26 mouse cellular contexts compared by ENCODE assay signal in genomic region chr13:16670736-16671135, GRCm38 (mm10).
DNase-seq lines count a peak whose midpoint lies in the region; ATAC-seq and TF ChIP-seq lines count a peak whose summit lies in the region.
"Had no signal": no experiment of that assay in that cellular context is flagged by ENCODE, and none has a peak within 500 bp of the region (broad histone marks: within the 10 kb centered on the region; RNA-seq: fewer than 3 reads in every experiment).

No protein-coding gene starts in this region.

- ATAC-seq in forebrain, embryonic 14.5 days: no peak
- no peak for ATAC-seq in forebrain, embryonic 13.5 days
- ATAC-seq: CD4-positive, CD25-positive, alpha-beta regulatory T cell, adult 4 months; forebrain, embryonic 16.5 days; inflammation-experienced regulatory T-cells, adult 6 months; intestine, postnatal 0 days had no signal

- H3K9ac ChIP-seq in forebrain, embryonic 14.5 days (ENCODE audit: low read length): no peak overlapping the region
- no peak overlapping the region for H3K9ac ChIP-seq in forebrain, embryonic 13.5 days
- H3K9ac ChIP-seq: embryonic facial prominence, embryonic 13.5 days; hindbrain, embryonic 15.5 days had no signal

- no peaks in the 10 kb centered on the region for H3K36me3 ChIP-seq in forebrain, embryonic 14.5 days (ENCODE audit: control insufficient read depth, insufficient read depth, low read length)
- no peaks in the 10 kb centered on the region for H3K36me3 ChIP-seq in forebrain, embryonic 13.5 days (ENCODE audit: poor library complexity, severe bottlenecking)
- H3K36me3 ChIP-seq: embryonic facial prominence, embryonic 13.5 days; forebrain, embryonic 10.5 days; G1E; heart, embryonic 10.5 days; hindbrain, embryonic 15.5 days had no signal

- no peak for TF ChIP-seq POLR2A in brain, embryonic 14.5 days (IDR thresholded peaks at IDR 0.05; ENCODE audit: borderline replicate concordance, extremely low read depth, insufficient read depth, insufficient read length, poor library complexity, severe bottlenecking)

- TF ChIP-seq CTCF in brain, embryonic 14.5 days (IDR thresholded peaks at IDR 0.05; ENCODE audit: borderline replicate concordance, extremely low read depth, insufficient read depth, insufficient read length): no peak

- H3K27me3 ChIP-seq in forebrain, embryonic 14.5 days (replicated peaks; ENCODE audit: control insufficient read depth, insufficient read depth, low read length): no peaks in the 10 kb centered on the region
- H3K27me3 ChIP-seq in forebrain, embryonic 13.5 days: no peaks in the 10 kb centered on the region
- H3K27me3 ChIP-seq: embryonic facial prominence, embryonic 13.5 days; hindbrain, embryonic 15.5 days had no signal

- H3K9me3 ChIP-seq in forebrain, embryonic 14.5 days (replicated peaks; ENCODE audit: control insufficient read depth, low read length): no peaks in the 10 kb centered on the region
- H3K9me3 ChIP-seq in forebrain, embryonic 13.5 days (replicated peaks): no peaks in the 10 kb centered on the region
- H3K9me3 ChIP-seq: embryonic facial prominence, embryonic 13.5 days; forebrain, embryonic 10.5 days; G1E; heart, embryonic 10.5 days; hindbrain, embryonic 15.5 days had no signal

- no peak overlapping the region for H3K4me2 ChIP-seq in forebrain, embryonic 14.5 days (ENCODE audit: low read length)
- H3K4me2 ChIP-seq in forebrain, embryonic 13.5 days: no peak overlapping the region
- H3K4me2 ChIP-seq: embryonic facial prominence, embryonic 13.5 days; hindbrain, embryonic 15.5 days had no signal

- no peak overlapping the region for H3K27ac ChIP-seq in forebrain, embryonic 14.5 days (ENCODE audit: low read depth, low read length)
- H3K27ac ChIP-seq in forebrain, embryonic 13.5 days: no peak overlapping the region
- H3K27ac ChIP-seq: embryonic facial prominence, embryonic 13.5 days; forebrain, embryonic 10.5 days; heart, embryonic 10.5 days; hindbrain, embryonic 15.5 days had no signal

- no peak overlapping the region for H3K4me3 ChIP-seq in forebrain, embryonic 14.5 days (ENCODE audit: low read depth, low read length)
- H3K4me3 ChIP-seq in forebrain, embryonic 13.5 days: no peak overlapping the region
- H3K4me3 ChIP-seq: embryonic facial prominence, embryonic 13.5 days; erythroblast, embryonic 14.5 days; forebrain, embryonic 10.5 days; heart, embryonic 10.5 days; hindbrain, embryonic 15.5 days had no signal

- peak; percentile 13 for DNase-seq in forebrain, embryonic 14.5 days (ENCODE audit: low spot score)
- DNase-seq in 3T3-L1 (ENCODE audit: low read depth, low spot score): peak; percentile 80
- peak; percentile 44 for DNase-seq in Muller cell, postnatal 12 days (ENCODE audit: inconsistent ontology term)
- peak; percentile 28 for DNase-seq in brain, embryonic 14.5 days (ENCODE audit: low read depth)
- DNase-seq in layer of hippocampus, postnatal 10 days (ENCODE audit: low spot score in 2 of 2): no peak
- DNase-seq in ovary, postnatal 14 days (ENCODE audit: low spot score): no peak
- DNase-seq: adrenal gland, postnatal 10 days; B cell, adult 2 months; cerebellum, adult 11-12 months; cerebellum, adult 9-11 months; embryo, embryonic 11 days; gastrocnemius, postnatal 10 days; heart, adult 18-20 months; heart, postnatal 14 days; kidney, adult 8-10 months had no signal

- H3K4me1 ChIP-seq in forebrain, embryonic 14.5 days (ENCODE audit: control insufficient read depth, insufficient read depth, low read length): no peaks in the 10 kb centered on the region
- H3K4me1 ChIP-seq in forebrain, embryonic 13.5 days: no peaks in the 10 kb centered on the region
- H3K4me1 ChIP-seq: embryonic facial prominence, embryonic 13.5 days; heart, embryonic 10.5 days; hindbrain, embryonic 15.5 days had no signal

Comparison
In these comparisons a context has a peak if more than half of its experiments do, and no peak if none do; other contexts are left out.
1. DNase-seq: peak in forebrain, embryonic 14.5 days (single experiment), 3T3-L1 (single experiment), Muller cell, postnatal 12 days (single experiment) and brain, embryonic 14.5 days (single experiment); none in layer of hippocampus, postnatal 10 days (0 of 2) and ovary, postnatal 14 days (single experiment).